Mouse (Mus musculus): ENCODE results near the gene Ddi2.
A peak's percentile ranks its signal among the peaks of the same experiment; 100 is the strongest.

Ddi2 gene

DNA sequence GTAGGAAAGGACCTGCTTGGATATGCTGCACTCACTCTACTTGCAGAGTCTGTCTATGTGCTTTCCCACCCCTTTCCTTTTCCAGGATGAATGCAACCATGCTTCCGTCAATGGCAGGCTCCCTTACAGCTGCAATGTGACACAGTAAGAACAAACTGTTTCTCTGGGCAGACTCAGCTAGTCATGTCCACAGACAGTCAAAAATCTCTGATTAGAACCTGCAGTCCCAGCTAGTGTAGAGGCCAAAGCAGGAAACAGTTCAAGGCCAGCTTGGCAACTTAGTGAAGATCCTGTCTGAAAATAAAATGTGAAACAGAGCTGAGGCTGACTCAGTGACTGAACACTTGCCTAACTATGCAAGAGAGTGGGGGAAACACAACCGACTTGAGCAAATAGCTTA lies 18.6 kb downstream of the Ddi2 start:
- DNase-seq (ENCODE audit: low read depth in 2 of 2, low spot score in 2 of 2) = no peak

DNA sequence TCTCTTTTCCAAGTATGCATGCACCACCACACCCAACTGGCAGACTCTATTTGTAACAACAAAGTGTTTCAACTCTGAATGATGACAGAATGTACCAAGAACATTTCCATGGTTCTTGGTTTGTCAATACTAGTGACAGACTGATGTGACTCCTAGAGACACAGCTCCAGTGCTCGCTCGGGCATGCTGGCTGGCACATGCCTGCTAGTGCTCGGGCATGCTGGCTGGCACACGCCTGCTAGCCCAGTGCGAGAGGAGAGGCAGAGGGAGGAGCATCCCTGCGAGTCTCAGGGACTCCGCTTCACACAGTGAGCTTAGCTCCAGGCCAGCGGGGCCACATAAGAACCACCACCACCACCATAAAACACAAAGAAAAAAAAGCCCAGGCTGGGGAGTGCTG lies 28.5 kb downstream of the Ddi2 start:
- no peak for DNase-seq (ENCODE audit: low read depth in 2 of 2, low spot score in 2 of 2)

DNA sequence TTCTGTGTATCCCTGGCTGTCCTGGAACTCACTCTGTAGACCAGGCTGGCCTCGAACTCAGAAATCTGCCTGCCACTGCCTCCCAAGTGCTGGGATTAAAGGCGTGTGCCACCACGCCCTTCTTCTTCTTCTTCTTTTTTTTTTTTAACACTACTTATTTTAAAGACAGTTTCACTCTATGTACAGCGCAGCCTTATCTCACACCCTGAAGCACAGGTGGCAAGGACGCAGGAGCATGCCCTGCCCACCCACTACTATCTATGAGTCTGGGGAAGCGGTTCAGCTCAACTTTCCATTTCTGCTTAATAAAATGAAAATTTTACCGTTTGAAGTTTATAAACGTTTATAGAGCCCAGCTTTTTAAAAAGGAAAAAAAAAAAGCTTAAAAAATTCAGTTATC lies 34.7 kb downstream of the Ddi2 start:
- no peak for DNase-seq (ENCODE audit: low read depth in 2 of 2, low spot score in 2 of 2)

DNA sequence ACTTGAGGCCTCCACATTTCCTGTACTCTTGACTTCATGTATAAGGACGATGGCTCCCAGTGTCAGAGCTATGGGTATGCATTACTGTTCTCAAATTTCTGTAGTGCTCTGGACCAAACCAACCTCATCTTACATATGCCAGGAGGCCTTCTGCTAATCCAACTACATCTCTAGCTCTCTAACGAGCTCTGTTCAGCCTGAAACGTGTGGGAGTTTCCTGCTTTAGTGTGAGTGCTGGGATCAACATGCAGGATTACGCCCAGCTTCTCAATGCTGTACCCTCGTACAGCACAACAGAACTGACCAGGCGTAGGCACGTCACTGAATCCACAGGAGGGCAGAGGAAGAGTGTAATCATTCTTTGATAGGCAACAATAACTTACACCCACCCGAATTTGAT lies 36.7 kb downstream of the Ddi2 start:
- no peak for DNase-seq (ENCODE audit: low read depth in 2 of 2, low spot score in 2 of 2)

DNA sequence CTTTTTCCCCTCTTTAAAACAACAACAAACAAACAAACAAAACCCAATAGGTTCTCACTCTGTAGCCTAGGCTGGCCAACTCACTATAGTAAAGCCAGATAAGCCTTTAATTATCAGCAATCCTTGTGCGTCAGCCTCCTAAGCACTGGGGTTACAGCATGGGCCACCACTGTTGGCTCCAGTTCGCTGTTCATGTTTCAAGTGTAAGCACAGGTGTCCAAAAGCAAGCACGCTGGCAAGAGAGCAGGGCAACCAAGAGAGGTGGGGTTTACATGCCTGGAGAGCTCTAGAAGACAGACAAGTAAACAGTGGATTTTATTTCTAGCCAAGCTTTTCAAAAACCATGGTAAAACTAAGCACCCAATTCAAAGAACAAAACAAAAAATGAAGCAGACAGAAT lies 37.1 kb downstream of the Ddi2 start:
- no peak for DNase-seq (ENCODE audit: low read depth in 2 of 2, low spot score in 2 of 2)

DNA sequence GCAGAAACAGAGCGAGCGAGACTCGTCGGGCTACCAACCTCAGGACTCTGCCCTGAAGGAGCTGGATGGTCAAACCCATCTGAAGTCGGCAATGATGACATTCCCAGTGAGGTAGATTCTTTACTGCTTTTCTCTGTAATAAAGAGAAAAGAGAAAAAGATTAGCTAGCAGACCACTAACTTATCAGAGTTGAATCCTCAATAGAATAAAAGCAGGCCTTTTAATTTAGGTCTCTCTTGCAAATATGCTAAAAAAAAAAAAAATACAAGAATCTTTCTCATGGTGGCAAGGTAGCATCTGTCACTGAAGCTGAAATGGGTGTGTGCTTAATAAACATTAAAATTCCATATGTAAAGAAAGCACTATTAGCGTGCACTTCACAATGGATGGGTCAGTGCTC lies 37.7 kb downstream of the Ddi2 start, which contains the start of gene Rsc1a1:
TSS of gene Rsc1a1 (minus strand) at position 101 of the 400 bp plus-strand sequence.
- no peak for DNase-seq (ENCODE audit: low read depth in 2 of 2, low spot score in 2 of 2)

DNA sequence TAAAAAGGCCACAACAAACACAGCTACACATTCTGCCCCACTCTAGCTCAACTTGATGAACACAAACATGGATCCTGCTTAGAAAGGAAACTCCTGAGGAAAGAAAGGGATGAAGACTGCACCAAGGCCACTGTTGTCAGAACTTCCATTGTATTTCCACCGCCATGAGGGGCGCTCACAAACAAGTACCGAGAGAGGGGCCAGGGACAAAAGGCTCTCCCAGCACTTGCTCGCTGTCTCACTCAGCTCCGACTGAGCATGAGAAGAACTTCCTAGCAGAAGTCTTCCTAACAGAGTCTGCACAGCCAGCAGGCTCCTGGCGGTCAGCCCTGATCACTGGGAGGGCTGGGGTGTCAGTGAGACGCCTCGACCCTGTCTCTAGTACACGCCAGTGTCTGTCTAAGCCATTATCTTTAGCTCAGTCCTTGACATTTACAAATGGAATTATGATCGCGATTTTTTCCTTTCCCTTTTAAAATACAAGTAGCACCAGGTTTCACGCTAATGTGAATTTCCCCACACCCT lies 40.5 kb downstream of the Ddi2 start:
- no peak for DNase-seq (ENCODE audit: low read depth in 2 of 2, low spot score in 2 of 2)

DNA sequence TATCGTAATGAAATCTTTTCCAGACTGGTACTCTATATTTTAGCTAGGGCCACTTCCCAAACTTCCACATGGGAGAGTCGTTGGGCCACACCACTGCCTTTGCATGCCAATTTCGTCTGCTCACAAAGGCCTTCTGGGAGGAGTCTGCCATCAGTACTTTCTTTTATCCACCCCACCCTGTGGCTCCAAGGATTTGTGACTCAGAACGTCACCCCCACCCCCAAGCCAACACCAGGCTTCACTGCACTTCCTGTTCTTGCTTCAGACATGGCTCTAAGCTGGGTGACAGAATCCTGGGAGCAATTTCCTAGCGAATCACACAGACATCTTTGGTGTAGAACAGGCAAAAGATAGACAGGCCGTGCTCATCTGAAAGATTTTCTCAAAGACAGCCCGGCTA lies 41.5 kb downstream of the Ddi2 start:
- no peak for DNase-seq (ENCODE audit: low read depth in 2 of 2, low spot score in 2 of 2)

DNA sequence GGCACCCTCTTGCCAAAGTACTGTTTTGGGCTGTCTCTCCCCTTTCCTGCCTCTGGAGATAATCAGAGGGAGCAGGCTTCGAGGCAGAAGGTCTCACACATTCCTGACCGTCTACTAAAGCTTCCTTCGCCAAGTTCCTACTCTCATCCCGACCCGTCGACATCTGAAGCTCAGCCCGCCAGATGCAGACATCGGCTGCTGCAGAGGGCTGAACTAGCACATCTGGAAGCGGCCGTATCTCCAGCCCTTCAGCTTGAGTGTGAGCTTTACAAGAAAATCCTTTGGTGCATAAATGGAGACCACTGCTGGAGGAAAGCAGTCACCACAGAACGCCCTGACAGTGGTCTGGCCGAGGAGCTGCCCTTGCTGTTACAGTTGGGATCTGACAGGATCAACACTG lies 42.3 kb downstream of the Ddi2 start:
- DNase-seq (ENCODE audit: low read depth in 2 of 2, low spot score in 2 of 2) = no peak

DNA sequence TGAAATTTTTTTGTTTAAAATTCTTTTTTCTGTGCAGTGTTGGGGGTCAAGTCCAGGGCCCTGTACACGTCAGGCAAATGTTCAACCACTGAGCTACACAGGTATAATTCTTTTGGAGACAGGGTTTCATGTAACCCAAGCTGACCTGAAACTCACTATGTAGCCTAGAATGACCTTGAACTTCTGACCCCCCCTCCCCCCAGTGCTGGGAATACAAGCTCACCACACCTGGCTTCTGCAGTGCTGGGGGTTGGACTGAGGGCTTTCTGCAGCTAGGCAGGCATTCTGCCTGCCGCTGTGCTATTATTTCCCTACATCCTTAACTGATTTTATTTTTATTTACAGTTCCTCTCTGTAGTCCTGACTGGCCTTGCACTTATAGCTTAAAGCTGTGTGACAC lies 44.2 kb downstream of the Ddi2 start:
- no peak for DNase-seq (ENCODE audit: low read depth in 2 of 2, low spot score in 2 of 2)

DNA sequence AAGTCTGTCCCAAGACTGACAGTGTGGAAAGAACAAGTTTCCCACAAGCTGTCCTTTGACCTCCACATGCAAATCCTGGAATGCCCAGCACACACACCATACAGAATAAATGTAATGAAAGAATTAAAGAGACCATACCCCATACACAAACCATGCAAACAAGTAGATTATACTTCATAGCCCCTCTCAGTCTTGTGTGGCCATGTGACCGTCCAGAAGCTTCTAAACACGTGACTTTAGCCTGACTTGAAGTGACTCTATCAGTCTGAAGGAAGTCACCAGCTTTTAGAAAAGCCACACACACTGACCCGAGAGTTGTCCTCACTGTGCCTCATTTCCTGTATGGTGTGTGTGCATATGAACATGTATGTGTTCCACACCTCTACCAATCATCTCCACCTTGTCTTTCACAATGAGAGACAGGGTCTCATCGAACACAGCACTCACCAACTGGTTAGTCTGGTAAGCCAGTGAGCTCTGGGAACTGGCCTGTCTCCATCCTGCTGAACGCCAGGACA lies 46.7 kb downstream of the Ddi2 start:
- no peak for DNase-seq (ENCODE audit: low read depth in 2 of 2, low spot score in 2 of 2)

DNA sequence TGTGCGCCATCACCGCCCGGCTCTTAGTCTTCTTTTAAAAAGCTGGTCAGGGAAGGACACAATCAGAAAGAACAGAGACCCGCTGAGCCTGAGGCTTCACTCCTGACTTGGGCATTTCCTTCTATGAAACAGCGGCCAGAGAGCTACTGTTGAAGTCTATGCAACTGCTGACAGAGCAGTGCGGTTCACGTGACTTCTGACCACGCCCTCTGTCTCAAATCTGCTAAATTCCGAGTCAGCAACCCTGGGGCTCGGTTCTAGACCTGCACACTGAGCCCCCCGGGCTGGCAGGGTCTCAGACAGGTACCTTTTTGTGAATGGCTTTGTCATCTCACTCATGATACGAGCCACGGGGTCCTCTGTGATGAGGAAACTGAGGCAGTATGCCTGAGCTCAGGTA lies 50.9 kb downstream of the Ddi2 start:
- DNase-seq (ENCODE audit: low read depth in 2 of 2, low spot score in 2 of 2) = no peak

DNA sequence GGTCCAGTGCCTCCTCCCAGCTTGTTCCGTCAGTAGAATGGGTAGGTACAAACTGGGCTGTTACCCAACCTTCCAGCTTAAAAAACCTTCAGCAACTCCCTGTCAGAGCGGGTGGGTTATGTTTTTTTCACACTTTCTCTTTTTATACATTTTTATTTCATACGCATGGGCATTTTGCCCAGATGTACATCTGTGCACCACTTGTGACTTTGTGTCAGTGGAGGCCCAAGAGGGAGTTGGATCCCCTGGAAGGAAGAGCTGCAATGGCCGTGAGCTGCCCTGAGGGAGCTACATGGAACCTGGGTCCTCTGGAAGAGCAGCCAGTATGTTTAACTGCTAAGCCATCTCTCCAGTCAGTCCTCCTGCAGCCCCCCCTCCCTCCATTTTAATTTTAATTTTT lies 51.8 kb downstream of the Ddi2 start:
- DNase-seq (ENCODE audit: low read depth in 2 of 2, low spot score in 2 of 2) = no peak

DNA sequence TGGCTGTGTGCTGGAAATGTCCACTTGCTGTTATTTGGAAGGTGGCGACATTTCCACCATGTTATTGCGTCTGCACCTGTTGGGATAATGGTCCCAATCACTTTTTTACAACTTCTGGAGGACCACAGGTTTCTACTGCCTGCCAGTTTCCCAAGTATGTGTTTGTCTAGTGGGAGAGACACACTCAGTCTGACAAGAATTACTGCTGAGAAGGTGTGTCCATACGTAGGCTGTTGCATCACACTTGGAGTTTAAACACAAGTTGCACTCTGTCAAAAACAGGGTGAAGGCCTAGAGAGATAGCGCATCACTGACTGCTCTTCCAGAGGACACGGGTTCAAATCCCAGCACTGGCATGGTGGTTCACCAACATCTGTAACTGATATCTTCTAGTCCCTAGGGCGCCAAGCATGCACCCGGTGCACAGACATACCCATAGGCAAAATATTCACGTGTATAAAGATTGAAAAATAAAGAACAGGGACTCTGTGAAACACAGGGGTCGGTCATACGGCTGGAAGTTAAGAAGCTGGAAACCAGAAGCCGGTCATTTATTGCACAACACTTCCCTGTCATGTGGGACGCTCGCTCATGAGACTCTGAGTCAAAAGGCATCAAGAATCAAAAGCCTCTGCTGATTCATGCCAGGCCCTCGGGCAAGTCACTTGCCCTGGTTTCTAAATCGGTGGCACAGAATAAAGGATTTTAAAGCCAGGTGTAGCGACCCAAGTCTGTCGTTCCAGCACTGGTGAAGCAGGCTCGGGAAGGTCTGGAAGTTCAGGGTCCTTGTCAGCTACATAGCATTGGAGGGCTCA lies 53.1 kb downstream of the Ddi2 start:
- no peak for DNase-seq (ENCODE audit: low read depth in 2 of 2, low spot score in 2 of 2)

DNA sequence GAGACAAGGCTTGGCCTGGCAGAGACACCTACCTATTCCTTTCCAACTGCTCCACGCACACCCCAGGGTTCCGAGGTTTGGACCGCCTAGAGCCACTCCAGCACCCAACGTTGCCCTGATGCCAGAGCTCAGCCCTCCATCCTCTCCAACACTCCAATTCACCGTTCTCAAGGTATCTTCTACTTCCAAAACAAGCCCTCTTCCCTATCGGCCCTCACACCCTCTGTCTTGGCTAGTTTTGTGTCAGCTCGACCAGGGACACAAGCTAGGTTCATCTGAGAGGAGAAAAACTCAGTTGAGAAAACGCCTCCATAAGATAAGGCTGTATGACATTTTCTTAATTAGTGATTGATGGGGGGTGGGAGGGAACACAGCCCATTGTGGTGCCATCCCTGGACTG lies 58.4 kb downstream of the Ddi2 start, which contains the start of gene Plekhm2:
TSS of gene Plekhm2 (minus strand) at position 101 of the 400 bp plus-strand sequence.
- DNase-seq (ENCODE audit: low read depth in 2 of 2, low spot score in 2 of 2) = no peak

DNA sequence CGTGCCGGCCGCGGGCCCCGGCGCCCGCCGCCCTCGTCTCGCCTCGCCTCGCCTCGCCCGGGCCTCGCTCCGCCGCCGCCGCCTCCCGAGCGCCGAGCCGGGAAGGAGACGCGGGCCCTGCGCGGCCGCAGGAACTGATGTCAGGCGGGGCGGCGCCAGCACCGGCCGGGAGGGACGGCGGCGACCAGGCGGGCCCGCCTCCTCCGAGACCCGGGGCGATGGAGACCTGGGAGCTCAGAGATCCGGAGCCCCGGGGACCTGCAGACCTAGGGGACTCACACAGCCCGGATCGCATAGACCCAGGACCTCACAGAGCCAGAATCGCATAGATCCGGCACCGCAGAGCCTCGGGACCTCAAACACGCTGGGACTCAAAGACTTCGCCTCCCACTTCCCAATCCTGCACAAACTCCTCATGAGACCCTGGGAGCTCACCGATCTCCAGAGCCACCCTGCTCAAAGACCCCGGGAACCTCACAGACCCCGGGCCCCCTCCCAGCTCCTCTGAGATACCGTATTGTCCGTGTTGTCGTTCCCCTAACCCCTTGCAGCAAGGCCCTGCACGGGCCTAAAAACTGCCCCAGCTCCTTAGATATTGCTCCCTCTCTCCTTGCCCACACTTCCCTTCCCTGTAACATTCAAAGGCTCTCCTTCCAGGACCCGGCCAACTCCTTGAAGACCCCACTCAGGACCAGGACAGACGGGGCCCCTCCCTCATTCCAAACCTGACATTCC lies 59.0 kb downstream of the Ddi2 start:
- peak; percentile 24 to 41 for DNase-seq (ENCODE audit: low read depth in 2 of 2, low spot score in 2 of 2)

DNA sequence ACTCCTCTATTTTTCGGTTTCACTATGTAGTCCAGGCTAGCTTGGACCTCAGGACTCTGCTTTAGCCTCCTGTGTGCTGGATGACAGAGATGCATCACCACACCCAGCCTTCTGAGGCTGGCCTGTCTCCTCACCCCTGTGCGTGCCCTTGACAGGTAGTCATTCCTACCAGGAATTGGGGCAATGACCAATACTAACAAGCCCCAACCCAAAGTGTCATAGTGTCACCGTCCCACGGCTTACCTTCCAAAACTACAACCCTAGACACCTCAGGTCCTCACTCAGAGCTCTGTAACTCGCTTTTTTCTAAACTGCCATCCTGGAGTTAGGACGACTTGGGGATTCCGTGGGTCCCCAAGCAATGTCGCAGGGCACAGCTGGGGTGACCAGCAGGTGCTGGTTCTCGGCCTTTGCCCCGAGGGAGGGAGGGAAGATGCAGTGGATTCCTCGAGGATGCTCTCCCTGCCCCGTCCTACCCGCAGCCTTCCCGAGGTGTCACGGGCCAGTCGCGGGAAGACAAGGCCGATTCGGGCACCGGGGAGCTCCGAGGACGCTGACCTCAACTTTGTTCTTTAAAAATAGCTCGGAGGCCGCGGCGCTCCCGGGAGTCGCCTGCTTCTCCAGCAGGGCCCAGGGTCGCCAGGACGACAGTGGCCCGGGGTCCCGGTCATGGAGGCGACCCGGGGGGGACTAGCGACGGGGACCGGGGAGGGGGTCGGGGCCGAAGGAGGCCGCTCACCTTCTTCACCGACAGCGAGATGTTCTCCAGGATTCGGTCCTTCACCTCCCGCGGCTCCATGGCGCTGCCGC lies 59.9 kb downstream of the Ddi2 start:
- peak in 1 of 2 experiments; percentile 2 for DNase-seq (ENCODE audit: low read depth in 2 of 2, low spot score in 2 of 2)

DNA sequence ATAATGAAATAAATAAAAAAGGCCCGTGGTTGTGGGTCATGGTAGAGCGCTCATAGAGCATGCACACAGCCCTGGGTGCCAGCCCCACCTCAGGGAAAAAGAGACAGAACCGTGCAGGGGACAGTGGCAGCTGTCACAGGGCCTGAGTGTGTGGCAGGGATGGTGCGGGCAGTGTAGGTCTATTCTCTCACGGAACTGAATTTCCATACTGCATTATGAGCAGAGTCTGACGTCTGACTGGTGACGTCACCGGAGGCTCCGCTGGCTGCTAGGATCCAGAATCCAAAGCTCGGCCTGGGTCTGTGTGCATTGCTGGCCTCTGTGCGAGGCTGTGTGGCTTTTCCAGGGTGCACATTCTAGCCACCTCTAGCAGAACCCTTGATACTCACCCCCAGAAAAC lies 62.3 kb downstream of the Ddi2 start:
- no peak for DNase-seq (ENCODE audit: low read depth in 2 of 2, low spot score in 2 of 2)

DNA sequence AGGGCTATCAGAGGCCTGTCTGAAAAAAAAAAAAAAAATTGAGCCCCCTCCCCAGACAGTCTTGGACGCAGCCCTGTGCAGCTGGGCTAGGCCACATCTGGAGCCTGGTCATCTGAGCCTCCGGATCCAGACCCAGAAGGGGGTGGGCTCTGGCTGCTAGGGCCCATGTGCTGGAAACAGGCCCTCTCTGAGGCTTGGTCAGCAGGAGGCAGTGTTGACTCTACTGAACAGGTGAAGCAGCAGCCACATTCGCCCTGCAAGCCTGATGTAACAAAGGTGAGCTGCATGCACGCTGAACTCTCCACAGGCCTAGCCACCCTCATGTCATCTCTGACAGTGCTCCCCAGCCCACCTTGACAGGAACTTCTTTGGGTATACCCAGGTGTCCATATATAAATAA lies 63.5 kb downstream of the Ddi2 start:
- no peak for DNase-seq (ENCODE audit: low read depth in 2 of 2, low spot score in 2 of 2)

DNA sequence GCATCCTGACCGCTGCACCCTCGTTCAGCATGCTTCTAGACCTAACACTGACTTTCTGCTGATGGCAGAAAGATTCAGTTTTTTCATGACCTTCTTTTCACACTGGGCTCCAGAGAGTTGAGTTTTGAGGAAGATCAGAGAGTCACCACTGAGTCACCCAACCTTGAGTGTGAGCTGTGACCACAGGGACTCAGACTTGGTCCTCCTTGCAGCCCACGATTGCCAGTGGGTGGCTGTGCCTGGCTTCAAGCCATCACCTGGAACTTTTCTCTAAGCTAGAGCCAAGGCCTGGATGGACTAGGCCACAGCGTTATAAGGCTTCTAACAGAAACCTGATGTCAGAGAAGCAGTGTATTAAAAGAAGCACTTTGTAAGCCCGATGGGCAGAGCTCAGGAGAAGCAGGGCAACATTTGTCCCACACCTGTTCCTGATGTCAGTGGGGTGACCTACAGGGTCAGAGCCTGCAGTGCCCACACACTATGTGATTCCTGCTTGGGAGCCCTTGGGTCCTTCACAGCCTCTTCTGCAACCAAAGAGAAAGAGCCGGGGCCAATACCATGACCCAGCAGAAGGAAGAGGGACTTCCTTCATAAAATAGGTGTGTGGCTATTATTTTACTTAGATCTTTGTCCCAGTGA lies 64.3 kb downstream of the Ddi2 start:
- DNase-seq (ENCODE audit: low read depth in 2 of 2, low spot score in 2 of 2) = no peak

DNA sequence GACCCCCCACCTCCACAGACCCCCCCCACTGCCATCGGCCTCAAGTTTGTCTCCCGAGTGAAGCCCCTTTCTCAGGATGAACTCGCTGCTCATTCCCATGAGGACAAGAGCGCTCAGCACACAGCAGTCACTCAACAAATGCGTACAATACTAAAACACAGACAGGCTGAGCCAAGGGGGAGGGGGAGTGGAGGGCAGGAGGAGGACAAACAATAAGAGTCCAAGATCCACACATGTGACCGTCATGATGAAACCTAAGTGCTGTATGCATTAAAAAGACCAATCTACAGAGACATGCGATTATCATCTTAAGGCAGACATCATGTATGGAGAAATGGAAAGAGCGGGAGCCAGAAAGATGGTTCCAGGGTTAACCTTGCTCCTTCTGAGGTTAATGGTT lies 66.3 kb downstream of the Ddi2 start:
- DNase-seq (ENCODE audit: low read depth in 2 of 2, low spot score in 2 of 2) = no peak
